Mouse (Mus musculus): ENCODE data around the gene Selenot.
A peak's percentile ranks its signal among the peaks of the same experiment; 100 is the strongest.
"Not testable (repeated sequence)": the region's sequence is repeated elsewhere in the genome, so short reads cannot be mapped to it uniquely, and the experiment has no call there.

Gene Selenot

GRCm38 (mm10) chr3:58576137-58577066 is at the start of gene Selenot:
Selenot (plus strand) TSS chr3:58576636.
- DNase-seq (ENCODE audit: low read depth, low spot score) = peak; percentile 95

- DNase-seq (ENCODE audit: low read depth, low spot score) = no peak
Observed at GRCm38 (mm10) chr3:58536573-58536972, 39.9 kb upstream of the Selenot start.

- no peak for DNase-seq (ENCODE audit: low read depth, low spot score)
Observed at GRCm38 (mm10) chr3:58552001-58552811, 24.2 kb upstream of the Selenot start.

GRCm38 (mm10) chr3:58556649-58557048 is 19.8 kb upstream of the Selenot start:
- DNase-seq (ENCODE audit: low read depth, low spot score) = no peak

- DNase-seq (ENCODE audit: low read depth, low spot score) = no peak
Observed at GRCm38 (mm10) chr3:58559887-58560286, 16.5 kb upstream of the Selenot start.

GRCm38 (mm10) chr3:58561437-58561836 is 15.0 kb upstream of the Selenot start:
- no peak for DNase-seq (ENCODE audit: low read depth, low spot score)

- DNase-seq (ENCODE audit: low read depth, low spot score) = no peak
Observed at GRCm38 (mm10) chr3:58570821-58571220, 5.6 kb upstream of the Selenot start.

GRCm38 (mm10) chr3:58577067-58577503 is 649 bp downstream of the Selenot start:
- no peak for DNase-seq (ENCODE audit: low read depth, low spot score)

- DNase-seq (ENCODE audit: low read depth, low spot score) = no peak
Observed at GRCm38 (mm10) chr3:58577506-58578050, 1.1 kb downstream of the Selenot start.

GRCm38 (mm10) chr3:58581530-58581929 is 5.1 kb downstream of the Selenot start:
- DNase-seq (ENCODE audit: low read depth, low spot score) = no peak

- no peak for DNase-seq (ENCODE audit: low read depth, low spot score)
Observed at GRCm38 (mm10) chr3:58582297-58582696, 5.9 kb downstream of the Selenot start.

GRCm38 (mm10) chr3:58582788-58583426 is 6.5 kb downstream of the Selenot start:
- DNase-seq (ENCODE audit: low read depth, low spot score) = no peak

GRCm38 (mm10) chr3:58590544-58590943 is 14.1 kb downstream of the Selenot start:
- DNase-seq (ENCODE audit: low read depth, low spot score) = not testable (repeated sequence)

GRCm38 (mm10) chr3:58592666-58593065 is 16.2 kb downstream of the Selenot start:
- not testable (repeated sequence) for DNase-seq (ENCODE audit: low read depth, low spot score)

GRCm38 (mm10) chr3:58593623-58594022 is 17.2 kb downstream of the Selenot start:
- DNase-seq (ENCODE audit: low read depth, low spot score) = no peak

- no peak for DNase-seq (ENCODE audit: low read depth, low spot score)
Observed at GRCm38 (mm10) chr3:58608506-58608905, 32.1 kb downstream of the Selenot start.

- DNase-seq (ENCODE audit: low read depth, low spot score) = no peak
Observed at GRCm38 (mm10) chr3:58609985-58610384, 33.5 kb downstream of the Selenot start.

- peak; percentile 36 for DNase-seq (ENCODE audit: low read depth, low spot score)
Observed at GRCm38 (mm10) chr3:58621066-58621465, 44.6 kb downstream of the Selenot start.

GRCm38 (mm10) chr3:58622665-58623394 is 46.4 kb downstream of the Selenot start:
- DNase-seq (ENCODE audit: low read depth, low spot score) = no peak

GRCm38 (mm10) chr3:58624981-58625380 is 48.5 kb downstream of the Selenot start:
- no peak for DNase-seq (ENCODE audit: low read depth, low spot score)

- DNase-seq (ENCODE audit: low read depth, low spot score) = no peak
Observed at GRCm38 (mm10) chr3:58631693-58632092, 55.3 kb downstream of the Selenot start.
